Mouse (Mus musculus) layer of hippocampus, adult 18-20 months (tissue): ENCODE measurements around the gene Btbd6. TPM values are rescaled to one million over a fixed set of nuclear protein-coding genes. Genes with fewer than 3 reads are reported as not detected.

ENCODE experiments used
- DNase-seq, 2 experiments: peaks; one replicate each; pipeline ENCODE4 v3.0.0; 2022; ENCODE audit warnings: low spot score in 2 of 2
- total RNA-seq, 2 experiments: library from RNA; stranded (reverse); gene quantifications; 2 replicates each; pipeline ENCODE4 v1.2.3; 2021

The Btbd6 gene
- total RNA-seq, 2 experiments from 2014 or later = 56.3 to 62.2 TPM

- DNase-seq = no peak
These were observed 23.2 kb upstream of the Btbd6 start for GRCm38 (mm10) chr12:112952926-112953565.

GRCm38 (mm10) chr12:112955800-112956199 is 20.5 kb upstream of the Btbd6 start:
- DNase-seq = peak; percentile 58 to 85

GRCm38 (mm10) chr12:112958303-112958702 is 18.0 kb upstream of the Btbd6 start:
- DNase-seq = no peak

GRCm38 (mm10) chr12:112959421-112959820 is 16.9 kb upstream of the Btbd6 start:
- no peak for DNase-seq

GRCm38 (mm10) chr12:112961428-112961827 is 14.9 kb upstream of the Btbd6 start:
- no peak for DNase-seq

GRCm38 (mm10) chr12:112961872-112962271 is 14.4 kb upstream of the Btbd6 start:
- DNase-seq = no peak

GRCm38 (mm10) chr12:112965783-112966182 is 10.5 kb upstream of the Btbd6 start:
- DNase-seq = no peak

- DNase-seq = no peak
These were observed 7.3 kb upstream of the Btbd6 start for GRCm38 (mm10) chr12:112968943-112969342.

- no peak for DNase-seq
These were observed 6.7 kb upstream of the Btbd6 start for GRCm38 (mm10) chr12:112969616-112970015.

GRCm38 (mm10) chr12:112974736-112975135 is 1.5 kb upstream of the Btbd6 start:
- DNase-seq = no peak

GRCm38 (mm10) chr12:112977156-112977555 is 874 bp downstream of the Btbd6 start:
- DNase-seq = no peak

- DNase-seq = peak in 1 of 2 experiments; percentile 30
These were observed 5.7 kb downstream of the Btbd6 start for GRCm38 (mm10) chr12:112982031-112982430.

GRCm38 (mm10) chr12:112985346-112985745 is 9.1 kb downstream of the Btbd6 start:
- DNase-seq = no peak

- DNase-seq = no peak
These were observed 11.6 kb downstream of the Btbd6 start for GRCm38 (mm10) chr12:112987877-112988276.

GRCm38 (mm10) chr12:112990706-112991405 is 14.6 kb downstream of the Btbd6 start:
- no peak for DNase-seq

GRCm38 (mm10) chr12:112991444-112991843 is 15.2 kb downstream of the Btbd6 start:
- DNase-seq = no peak

- no peak for DNase-seq
These were observed 17.9 kb downstream of the Btbd6 start for GRCm38 (mm10) chr12:112994153-112994552.

- no peak for DNase-seq
These were observed 23.4 kb downstream of the Btbd6 start for GRCm38 (mm10) chr12:112999569-113000293.

GRCm38 (mm10) chr12:113000294-113001132 is 24.2 kb downstream of the Btbd6 start, which contains the start of gene Brf1:
Gene Brf1, minus strand, starts transcription at chr12:113000704.
- DNase-seq = peak; percentile 93 to 96

GRCm38 (mm10) chr12:113001133-113001474 is 24.8 kb downstream of the Btbd6 start:
- DNase-seq = no peak

- no peak for DNase-seq
These were observed 26.4 kb downstream of the Btbd6 start for GRCm38 (mm10) chr12:113002667-113003066.
